Comparison of ENCODE assay signal across 9 mouse cellular contexts in the genomic region with DNA sequence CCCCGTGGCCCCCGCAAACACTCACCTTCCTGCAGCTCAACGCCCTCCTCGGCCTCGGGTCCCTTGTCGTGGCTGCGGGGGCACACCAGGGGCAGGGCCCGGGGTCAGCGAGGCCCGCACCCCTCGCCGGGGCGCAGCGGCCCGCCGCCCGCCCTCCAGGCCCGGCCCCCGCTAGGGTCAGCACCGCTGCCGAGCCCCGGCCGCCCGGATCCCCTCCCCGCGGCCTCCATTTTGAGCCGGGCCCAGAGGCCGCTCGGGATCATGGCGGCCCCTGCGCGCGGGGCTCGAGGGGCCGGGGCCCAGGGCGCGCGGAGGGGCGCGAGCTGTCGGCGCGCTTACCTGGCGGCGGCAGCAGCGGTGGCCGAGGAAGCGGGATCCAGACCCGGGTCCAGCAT. TPM values are rescaled to one million over a fixed set of nuclear protein-coding genes. Genes with fewer than 3 reads are reported as not detected.
DNase-seq lines count a peak whose midpoint lies in the region; ATAC-seq and TF ChIP-seq lines count a peak whose summit lies in the region.
"Had no signal": no experiment of that assay in that cellular context is flagged by ENCODE, and none has a peak within 500 bp of the region (broad histone marks: within the 10 kb centered on the region; RNA-seq: fewer than 3 reads in every experiment).

No protein-coding gene starts in this region.

- H3K27ac ChIP-seq in left cerebral cortex, adult 2 months = peak overlapping the region; percentile 100
- peak overlapping the region; percentile 100 for H3K27ac ChIP-seq in forebrain, embryonic 10.5 days
- H3K27ac ChIP-seq in intestine, embryonic 16.5 days (ENCODE audit: low read length) = peak overlapping the region; percentile 98
- peak overlapping the region; percentile 99 for H3K27ac ChIP-seq in midbrain, embryonic 16.5 days (ENCODE audit: low read length)

- H3K9ac ChIP-seq in intestine, embryonic 16.5 days (ENCODE audit: low read depth, low read length) = peak overlapping the region; percentile 99
- peak overlapping the region; percentile 99 for H3K9ac ChIP-seq in midbrain, embryonic 16.5 days (ENCODE audit: low read depth, low read length)

- H3K4me1 ChIP-seq in forebrain, embryonic 10.5 days = peaks cover 21% of the 10 kb centered on the region
- H3K4me1 ChIP-seq in intestine, embryonic 16.5 days (ENCODE audit: control insufficient read depth, insufficient read depth, low read length) = peaks cover 17% of the 10 kb centered on the region
- peaks cover 24% of the 10 kb centered on the region for H3K4me1 ChIP-seq in midbrain, embryonic 16.5 days (ENCODE audit: control insufficient read depth, insufficient read depth, low read length)

- peak; percentile 50 for ATAC-seq in intestine, embryonic 16.5 days
- peak; percentile 37 for ATAC-seq in midbrain, embryonic 16.5 days

- TF ChIP-seq CTCF in left cerebral cortex, adult 2 months (IDR thresholded peaks at IDR 0.05) = no peak

- no peaks in the 10 kb centered on the region for H3K9me3 ChIP-seq in forebrain, embryonic 10.5 days
- H3K9me3 ChIP-seq in intestine, embryonic 16.5 days (ENCODE audit: control insufficient read depth, low read length) = no peaks in the 10 kb centered on the region
- H3K9me3 ChIP-seq in midbrain, embryonic 16.5 days (replicated peaks; ENCODE audit: control insufficient read depth, low read length, poor library complexity, severe bottlenecking) = no peaks in the 10 kb centered on the region

- no peaks in the 10 kb centered on the region for H3K27me3 ChIP-seq in forebrain, embryonic 10.5 days (ENCODE audit: poor library complexity, severe bottlenecking)
- no peaks in the 10 kb centered on the region for H3K27me3 ChIP-seq in intestine, embryonic 16.5 days (replicated peaks; ENCODE audit: control insufficient read depth, insufficient read depth, low read length)
- H3K27me3 ChIP-seq in midbrain, embryonic 16.5 days (ENCODE audit: control insufficient read depth, insufficient read depth, low read depth, low read length) = no peaks in the 10 kb centered on the region

- peak; percentile 45 to 49 for DNase-seq in left cerebral cortex, adult 2 months (ENCODE audit: extremely low spot score in 1 of 2, low spot score in 2 of 2)
- no peak for DNase-seq in left cerebral cortex, adult 8-10 months (ENCODE audit: low spot score in 2 of 2)
- DNase-seq in Muller cell, postnatal 12 days (ENCODE audit: inconsistent ontology term) = peak; percentile 43
- DNase-seq in forebrain, embryonic 10.5 days (ENCODE audit: extremely low spot score, low spot score) = no peak
- DNase-seq in c-Kit-positive CD71-positive TER-119-positive erythroid progenitor cells, embryonic 14.5 days (ENCODE audit: low spot score) = no peak
- DNase-seq in gastrocnemius, adult 18-20 months (ENCODE audit: low spot score) = no peak

- H3K36me3 ChIP-seq in forebrain, embryonic 10.5 days (replicated peaks) = peaks cover 76% of the 10 kb centered on the region
- peaks cover 19% of the 10 kb centered on the region; the same call in 1 of the 2 replicates for H3K36me3 ChIP-seq in intestine, embryonic 16.5 days (ENCODE audit: control insufficient read depth, insufficient read depth, low read length)
- peaks cover 22% of the 10 kb centered on the region for H3K36me3 ChIP-seq in midbrain, embryonic 16.5 days (ENCODE audit: control insufficient read depth, insufficient read depth, low read length)

- intact Hi-C loops in left cerebral cortex, adult 2 months (cut with DNase I) = loop anchor here (2.0 to 5.0 kb wide), 3 partner anchors 96 to 369 kb away; partner anchors contain the start of gene Kmt2b

- H3K4me2 ChIP-seq in intestine, embryonic 16.5 days (ENCODE audit: low read depth, low read length) = peak overlapping the region; percentile 88
- H3K4me2 ChIP-seq in midbrain, embryonic 16.5 days (ENCODE audit: low read length) = peak overlapping the region; percentile 94

- 0% methylated on average over 44 of the region's 49 CpGs for WGBS in forebrain, embryonic 10.5 days
- WGBS in intestine, embryonic 16.5 days = 1% methylated on average over 20 of the region's 49 CpGs
- WGBS in midbrain, embryonic 16.5 days = 0% methylated on average over 24 of the region's 49 CpGs

- peak overlapping the region; percentile 75 for H3K4me3 ChIP-seq in left cerebral cortex, adult 2 months
- H3K4me3 ChIP-seq in forebrain, embryonic 10.5 days = peak overlapping the region; percentile 95
- H3K4me3 ChIP-seq in intestine, embryonic 16.5 days (ENCODE audit: low read length) = peak overlapping the region; percentile 93
- H3K4me3 ChIP-seq in midbrain, embryonic 16.5 days (ENCODE audit: low read depth, low read length) = peak overlapping the region; percentile 90

RNA-seq across cellular contexts. Expression of gene Usf2, which starts 0.2 kb away (rescaled TPM):
- 100 to 1,000 TPM; 131 to 134 TPM for total RNA-seq in left cerebral cortex, adult 2 months (2021)
- 100 to 1,000 TPM; 114 to 125 (median 120) TPM for total RNA-seq in left cerebral cortex, adult 8-10 months (2022)
- 24.1 and 25.6 TPM in 2 replicates for polyA plus RNA-seq in forebrain, embryonic 10.5 days (2016; fragmentation: Nextera tagmentation; extraction: Ambion mirVana)
- polyA plus RNA-seq in intestine, embryonic 16.5 days (2015; fragmentation: Nextera tagmentation; extraction: Ambion mirVana) = 12.9 and 13.3 TPM in 2 replicates
- polyA plus RNA-seq in midbrain, embryonic 16.5 days (2015; fragmentation: Nextera tagmentation; extraction: Ambion mirVana) = 28.6 and 29.6 TPM in 2 replicates
- 10 to 100 TPM; 80.6 to 92.8 TPM for total RNA-seq in gastrocnemius, adult 18-20 months (2021)

RNA-seq across cellular contexts. Expression of gene Hamp, which starts 12.5 kb away (rescaled TPM):
- total RNA-seq in left cerebral cortex, adult 2 months (2021) = not detected
- total RNA-seq in left cerebral cortex, adult 8-10 months (2022) = 1 to 10 TPM in 1 of 4 experiments, not detected in 3; 1.1 TPM
- not detected in 2 replicates for polyA plus RNA-seq in forebrain, embryonic 10.5 days (2016; fragmentation: Nextera tagmentation; extraction: Ambion mirVana)
- not detected in 2 replicates for polyA plus RNA-seq in intestine, embryonic 16.5 days (2015; fragmentation: Nextera tagmentation; extraction: Ambion mirVana)
- not detected in 2 replicates for polyA plus RNA-seq in midbrain, embryonic 16.5 days (2015; fragmentation: Nextera tagmentation; extraction: Ambion mirVana)
- 1 to 10 TPM in 1 of 2 experiments, not detected in 1; 2.2 TPM for total RNA-seq in gastrocnemius, adult 18-20 months (2021)
- total RNA-seq: layer of hippocampus, postnatal 10 days had no signal

RNA-seq across cellular contexts. Expression of gene Lsr, which starts 16.9 kb away (rescaled TPM):
- 10 to 100 TPM; 10.1 to 10.2 TPM for total RNA-seq in left cerebral cortex, adult 2 months (2021)
- total RNA-seq in left cerebral cortex, adult 8-10 months (2022) = 1 to 10 TPM; 5.2 to 6.6 (median 6.1) TPM
- polyA plus RNA-seq in forebrain, embryonic 10.5 days (2016; fragmentation: Nextera tagmentation; extraction: Ambion mirVana) = 41.9 and 45.9 TPM in 2 replicates
- 164 and 166 TPM in 2 replicates for polyA plus RNA-seq in intestine, embryonic 16.5 days (2015; fragmentation: Nextera tagmentation; extraction: Ambion mirVana)
- 16.7 and 19.0 TPM in 2 replicates for polyA plus RNA-seq in midbrain, embryonic 16.5 days (2015; fragmentation: Nextera tagmentation; extraction: Ambion mirVana)
- under 1 TPM; 0.30 to 0.55 TPM for total RNA-seq in gastrocnemius, adult 18-20 months (2021)

RNA-seq across cellular contexts. Expression of gene Fam187b, which starts 17.2 kb away (rescaled TPM):
- total RNA-seq in left cerebral cortex, adult 2 months (2021) = under 1 TPM; 0.23 to 0.38 TPM
- total RNA-seq in left cerebral cortex, adult 8-10 months (2022) = under 1 TPM in 2 of 4 experiments, not detected in 2; 0.18 to 0.30 TPM
- 2.1 and 2.3 TPM in 2 replicates for polyA plus RNA-seq in forebrain, embryonic 10.5 days (2016; fragmentation: Nextera tagmentation; extraction: Ambion mirVana)
- polyA plus RNA-seq in intestine, embryonic 16.5 days (2015; fragmentation: Nextera tagmentation; extraction: Ambion mirVana) = 12.8 and 13.7 TPM in 2 replicates
- polyA plus RNA-seq in midbrain, embryonic 16.5 days (2015; fragmentation: Nextera tagmentation; extraction: Ambion mirVana) = 0.60 and 0.84 TPM in 2 replicates
- not detected for total RNA-seq in gastrocnemius, adult 18-20 months (2021)

RNA-seq across cellular contexts. Expression of gene Hamp2, which starts 31.9 kb away (rescaled TPM):
- total RNA-seq in left cerebral cortex, adult 2 months (2021) = not detected
- total RNA-seq in left cerebral cortex, adult 8-10 months (2022) = not detected
- polyA plus RNA-seq in forebrain, embryonic 10.5 days (2016; fragmentation: Nextera tagmentation; extraction: Ambion mirVana) = not detected in 2 replicates
- not detected in 2 replicates for polyA plus RNA-seq in intestine, embryonic 16.5 days (2015; fragmentation: Nextera tagmentation; extraction: Ambion mirVana)
- not detected in 2 replicates for polyA plus RNA-seq in midbrain, embryonic 16.5 days (2015; fragmentation: Nextera tagmentation; extraction: Ambion mirVana)
- total RNA-seq in gastrocnemius, adult 18-20 months (2021) = not detected
- total RNA-seq: layer of hippocampus, postnatal 10 days had no signal

Comparison
In these comparisons a context has a peak if more than half of its experiments do, and no peak if none do; other contexts are left out.
1. DNase-seq: peak in left cerebral cortex, adult 2 months (2 of 2) and Muller cell, postnatal 12 days (single experiment); none in left cerebral cortex, adult 8-10 months (0 of 2), forebrain, embryonic 10.5 days (single experiment), c-Kit-positive CD71-positive TER-119-positive erythroid progenitor cells, embryonic 14.5 days (single experiment) and gastrocnemius, adult 18-20 months (single experiment).
2. RNA of gene Lsr, which starts 16.9 kb away (total RNA-seq): 10.1 to 10.2 TPM in left cerebral cortex, adult 2 months and 5.2 to 6.6 TPM in left cerebral cortex, adult 8-10 months; 0.30 to 0.55 TPM in gastrocnemius, adult 18-20 months; every median in the first group is over 4 times any median in the second.
3. Peak in every context shown above with its lines, with median percentiles within 50 percentile points of each other: H3K27ac ChIP-seq and H3K4me3 ChIP-seq.